Mouse (Mus musculus) mesoderm, embryonic 11.5 days (tissue): Measurements from ENCODE around the gene Naaladl2.

ENCODE experiments used
- DNase-seq: peaks from one replicate; pipeline ENCODE4 v3.0.0-alpha.2; 2012; ENCODE audit warnings: low read depth, low spot score

Naaladl2 gene

DNA sequence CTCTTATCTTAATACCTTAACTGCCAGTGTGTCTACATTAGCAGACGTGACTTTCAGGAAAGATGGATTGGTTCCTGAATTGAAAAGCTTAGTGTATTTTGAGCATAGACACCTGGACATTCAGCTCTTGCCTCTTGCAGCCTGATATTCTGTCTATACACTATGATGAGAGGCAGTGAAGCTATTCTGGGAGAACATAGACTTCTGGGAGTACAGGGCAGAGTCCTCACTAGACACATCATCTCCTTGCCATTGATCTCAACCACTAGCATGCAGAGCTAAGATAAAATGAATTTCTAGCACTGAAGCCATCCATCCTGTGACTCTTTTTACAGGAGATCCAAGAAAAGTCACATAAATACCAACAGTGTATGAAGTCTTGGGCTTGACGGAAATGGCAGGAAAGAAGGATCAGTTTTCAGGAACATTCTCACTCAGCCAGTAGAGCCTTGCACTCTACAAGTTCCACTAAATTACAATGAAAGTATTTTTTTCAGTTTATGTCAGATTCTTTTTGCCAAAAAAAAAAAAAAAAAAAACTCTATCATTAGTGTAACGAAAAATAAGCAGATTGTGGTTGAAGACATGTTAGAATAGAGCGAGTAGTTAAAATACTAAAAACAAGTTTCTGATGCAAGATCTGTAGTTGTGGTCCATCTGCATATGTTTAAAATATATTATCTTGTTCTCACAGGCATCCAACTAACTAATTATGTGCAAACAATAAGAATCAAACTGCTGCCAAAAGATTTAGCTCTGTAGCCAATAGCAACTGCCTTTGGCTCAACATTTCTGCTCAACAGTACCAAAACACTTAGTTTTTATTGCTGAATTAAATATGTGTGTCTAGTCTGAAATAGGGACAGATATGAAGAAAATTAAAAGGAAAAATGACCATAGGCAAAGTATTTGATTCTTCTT lies 1171.1 kb downstream of the Naaladl2 start:
- DNase-seq = no peak

DNA sequence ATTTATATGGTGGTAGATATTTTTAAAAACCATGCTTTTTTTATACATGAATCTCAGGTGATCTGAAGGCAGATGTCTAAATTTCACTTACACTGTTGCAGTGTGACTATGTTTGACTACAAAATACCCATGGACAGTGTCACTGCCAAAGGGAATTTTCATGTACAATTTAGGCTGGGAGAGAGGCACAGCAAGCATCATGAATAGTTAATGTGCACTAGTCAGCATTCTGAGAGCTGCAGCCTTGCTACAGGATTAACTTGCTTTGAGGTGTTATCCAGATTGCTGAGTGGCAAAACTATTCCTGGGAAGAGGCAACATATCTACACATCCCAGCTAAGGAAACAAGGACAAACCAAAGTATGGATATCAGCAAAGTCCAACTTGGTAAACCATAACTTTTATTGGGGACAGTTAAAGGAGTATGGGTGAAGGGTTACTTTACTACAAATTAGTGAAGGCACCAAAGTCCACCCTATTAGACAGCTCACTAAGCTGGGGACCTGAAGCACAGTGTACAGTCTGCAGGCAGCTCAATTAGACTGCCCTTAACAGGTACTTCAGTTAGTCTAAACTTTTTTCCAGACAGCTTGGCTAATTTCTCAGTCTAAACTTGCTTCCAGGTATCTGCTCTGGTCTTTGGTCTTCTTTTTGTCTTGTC lies 1181.0 kb downstream of the Naaladl2 start:
- no peak for DNase-seq

- DNase-seq = no peak
These were observed 1197.9 kb downstream of the Naaladl2 start for GRCm38 (mm10) chr3:23946182-23946581.

DNA sequence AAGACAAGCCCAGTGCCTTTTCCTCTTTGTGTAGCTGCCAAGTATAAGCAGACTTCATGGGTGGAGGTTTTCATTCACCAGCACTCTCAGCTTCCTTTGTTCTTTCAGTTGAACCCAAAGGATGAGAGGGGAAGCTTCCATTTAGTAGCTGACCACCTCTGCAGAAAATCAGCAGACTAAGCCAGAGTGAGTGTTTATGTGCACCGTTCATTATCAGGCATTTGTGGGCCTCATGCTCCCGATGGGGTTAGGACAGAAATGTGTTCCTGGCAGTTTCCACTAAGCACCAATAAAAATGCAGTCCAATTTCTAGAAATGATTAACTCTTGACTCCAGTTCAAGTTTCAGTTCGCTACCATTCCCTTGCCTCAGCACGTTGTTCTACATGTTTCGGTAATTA lies 1206.8 kb downstream of the Naaladl2 start:
- no peak for DNase-seq

DNA sequence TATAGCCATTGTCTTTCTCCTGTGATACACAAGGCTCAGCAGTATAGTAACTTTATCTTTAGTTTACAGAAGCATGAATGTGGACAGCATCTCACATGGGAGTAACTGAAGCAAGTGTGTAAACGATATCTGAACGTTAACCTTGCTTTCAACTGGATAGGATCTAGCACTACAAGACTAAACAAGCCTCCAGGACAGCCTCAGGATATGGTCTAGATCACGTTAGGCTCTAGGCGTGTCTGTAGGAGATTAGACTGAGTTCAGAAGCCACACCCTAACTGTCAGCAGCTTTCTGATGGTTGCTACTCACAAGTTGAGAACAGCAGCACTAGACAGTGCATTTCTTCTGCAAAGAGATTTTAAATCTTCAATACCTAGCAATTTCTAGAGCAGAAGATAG lies 1216.0 kb downstream of the Naaladl2 start:
- DNase-seq = no peak

DNA sequence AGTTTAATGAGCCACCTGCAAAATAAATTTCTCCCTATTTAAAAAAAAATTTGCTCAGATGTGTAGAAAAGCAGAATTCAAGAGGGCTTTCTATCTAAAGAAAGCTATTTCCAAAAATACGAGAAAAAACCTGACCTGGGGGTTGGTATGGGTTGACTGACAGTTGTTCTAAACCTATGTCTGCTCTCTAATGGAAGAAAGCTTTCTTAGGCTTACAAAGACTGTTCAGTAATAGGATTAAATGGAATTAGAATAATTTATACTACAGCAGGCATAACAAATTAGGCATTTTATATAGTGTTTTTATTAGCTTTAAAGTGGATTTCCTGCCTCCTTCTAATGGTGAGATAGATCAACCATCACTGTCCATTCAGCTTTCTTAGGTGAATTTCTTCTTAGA lies 1236.4 kb downstream of the Naaladl2 start:
- DNase-seq = no peak

GRCm38 (mm10) chr3:23865688-23866087 lies 1278.4 kb downstream of the Naaladl2 start:
- DNase-seq = no peak

- DNase-seq = no peak
These were observed 1286.8 kb downstream of the Naaladl2 start for GRCm38 (mm10) chr3:23857275-23857674.

DNA sequence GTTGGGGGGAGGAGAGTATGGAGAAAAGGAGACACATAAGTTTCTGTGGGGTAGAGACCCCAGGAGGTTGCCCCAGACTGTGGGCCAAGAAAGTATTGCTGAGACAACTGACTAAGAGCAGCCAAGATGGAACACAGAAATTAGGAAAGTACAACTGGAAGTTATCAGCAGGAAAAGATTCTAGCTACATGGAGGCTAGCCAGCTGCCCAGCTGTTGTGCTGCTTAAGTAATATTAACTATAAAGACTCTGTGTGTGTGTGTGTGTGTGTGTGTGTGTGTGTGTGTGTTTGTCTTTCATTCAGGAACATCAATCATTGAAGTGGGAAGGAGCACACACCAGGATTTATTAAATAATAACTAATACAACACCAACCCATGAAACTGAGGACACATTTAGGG lies 1326.5 kb downstream of the Naaladl2 start:
- DNase-seq = no peak

GRCm38 (mm10) chr3:23758746-23759145 lies 1385.3 kb downstream of the Naaladl2 start:
- no peak for DNase-seq
